Mouse (Mus musculus) spleen, postnatal 14 days (tissue): ENCODE data around the gene Lcn12.
A peak's percentile ranks its signal among the peaks of the same experiment; 100 is the strongest.

ENCODE experiments used
- DNase-seq, 2 experiments: peaks; one replicate each; pipeline ENCODE4 v3.0.0; 2021 to 2022; ENCODE audit warnings: low spot score in 2 of 2

Lcn12 gene

DNA sequence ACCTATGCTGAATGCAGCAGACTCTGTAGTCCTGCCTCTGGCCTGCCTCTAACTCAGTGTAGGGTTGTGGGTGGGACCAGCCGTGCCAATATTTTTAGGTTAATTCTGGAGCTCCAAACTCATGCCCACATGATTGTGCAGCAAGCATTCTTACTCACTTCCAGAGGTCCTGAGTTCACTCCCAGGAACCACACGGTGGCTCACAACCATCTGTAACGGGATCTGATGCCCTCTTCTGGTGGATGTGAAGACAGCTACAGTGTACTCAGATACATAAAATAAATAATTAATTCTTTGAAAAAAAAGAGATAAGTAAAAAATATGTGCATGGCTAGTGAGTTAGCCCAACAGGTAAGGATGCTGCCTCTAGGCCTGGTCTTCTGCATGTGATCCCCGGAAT is 2.8 kb upstream of the Lcn12 start:
- DNase-seq: no peak

DNA sequence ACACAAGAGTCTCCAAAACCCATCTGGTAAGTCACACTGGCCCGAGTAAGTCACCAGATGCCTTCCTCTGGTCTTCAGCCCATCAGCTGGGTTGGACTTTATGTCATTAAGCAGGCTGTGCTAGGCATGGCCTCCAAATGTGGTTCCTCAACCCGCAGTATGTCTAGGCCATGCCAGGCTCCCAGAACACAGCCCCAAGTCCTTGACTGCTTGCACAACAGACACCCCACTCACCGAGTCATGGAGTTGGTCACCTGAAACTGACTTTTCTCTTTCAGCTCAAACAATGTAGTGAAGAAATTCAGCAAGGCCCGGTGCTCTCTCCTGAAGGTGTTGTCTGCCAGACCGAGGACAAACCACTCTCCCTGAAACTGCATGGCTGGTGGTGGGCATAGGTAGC is 723 bp downstream of the Lcn12 start:
- DNase-seq: no peak

DNA sequence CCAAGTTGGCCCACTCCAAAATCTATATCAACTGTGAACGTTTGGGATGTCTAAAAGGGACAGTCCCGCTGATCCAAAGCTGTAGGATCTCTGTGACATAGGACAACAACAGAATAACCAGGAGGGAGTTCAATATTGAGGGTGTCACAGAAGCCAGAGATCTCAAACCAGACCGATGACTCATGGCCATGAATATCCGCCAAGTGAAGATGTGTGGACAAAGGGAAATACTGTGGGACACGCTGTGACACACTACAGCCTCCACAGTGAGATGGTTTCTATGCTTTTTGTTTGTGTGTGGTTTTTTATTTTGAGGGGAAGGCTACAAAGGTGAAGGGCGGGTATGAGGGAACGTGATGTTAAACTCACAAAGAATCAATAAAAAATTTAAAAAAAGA is 5.0 kb downstream of the Lcn12 start:
- DNase-seq: no peak

- DNase-seq: no peak
Measured at GRCm38 (mm10) chr2:25487965-25488670, 5.6 kb downstream of the Lcn12 start.

DNA sequence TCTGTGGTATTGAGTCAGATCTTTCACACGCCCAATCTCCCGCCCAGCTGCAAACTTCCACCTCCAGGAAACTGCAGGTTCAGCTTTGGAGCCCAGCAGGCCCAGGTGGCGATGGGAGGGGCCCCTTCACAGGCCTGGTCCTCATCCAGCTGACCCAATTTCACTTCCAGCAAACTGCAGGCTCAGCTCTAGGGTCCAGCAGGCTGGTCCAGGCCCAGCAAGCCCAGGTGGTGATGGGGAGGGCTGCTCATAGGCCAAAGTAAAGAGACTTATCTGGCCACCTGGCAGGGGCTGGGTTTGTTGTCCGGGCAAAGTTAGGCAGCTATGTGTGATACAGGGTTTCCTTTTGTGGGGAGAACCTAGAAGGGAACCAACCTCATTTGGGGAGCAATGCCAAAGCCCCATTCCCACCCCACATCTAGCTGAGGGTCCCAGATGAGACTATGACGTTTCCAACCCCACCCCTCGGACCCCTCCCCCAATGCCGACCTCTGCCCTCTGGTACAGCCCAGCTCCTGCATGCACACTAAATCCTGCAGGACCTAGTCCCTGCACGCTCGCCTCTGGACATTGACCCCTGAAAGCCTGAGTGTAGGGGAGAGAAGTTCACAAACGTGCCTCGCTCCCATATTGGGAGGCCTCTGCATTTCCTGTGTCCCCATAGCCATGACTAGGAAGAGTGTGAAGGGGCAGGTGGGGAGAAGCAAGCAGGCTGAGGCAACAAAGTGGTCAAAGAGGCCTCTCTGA is 8.6 kb downstream of the Lcn12 start:
- no peak for DNase-seq

DNA sequence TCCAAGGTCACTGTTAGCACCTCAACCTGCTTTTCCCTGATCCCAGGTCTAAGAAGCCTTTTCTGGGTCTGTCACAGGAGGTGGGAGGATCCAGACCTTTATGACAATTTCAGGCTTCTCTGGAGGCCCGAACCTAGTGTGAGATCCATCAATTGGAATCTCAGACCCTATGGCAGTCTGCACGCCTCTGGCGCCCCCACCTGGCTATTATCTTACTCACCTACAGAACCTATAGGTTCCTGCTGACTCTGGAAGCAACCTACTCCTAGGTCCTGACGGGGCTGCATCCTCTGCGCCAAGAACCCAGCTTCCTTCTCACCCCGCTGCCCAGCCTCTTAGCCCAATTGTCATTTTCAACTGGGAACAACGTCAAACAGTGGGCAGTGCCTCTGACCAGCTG is 10.7 kb downstream of the Lcn12 start:
- DNase-seq: peak; percentile 21 to 40

GRCm38 (mm10) chr2:25480541-25480940 is 13.2 kb downstream of the Lcn12 start:
- no peak for DNase-seq

- DNase-seq: no peak
Measured at GRCm38 (mm10) chr2:25479551-25480311, 14.0 kb downstream of the Lcn12 start.

GRCm38 (mm10) chr2:25477967-25478675 is 15.6 kb downstream of the Lcn12 start:
- DNase-seq: no peak

- no peak for DNase-seq
Measured at GRCm38 (mm10) chr2:25477541-25477940, 16.2 kb downstream of the Lcn12 start.

DNA sequence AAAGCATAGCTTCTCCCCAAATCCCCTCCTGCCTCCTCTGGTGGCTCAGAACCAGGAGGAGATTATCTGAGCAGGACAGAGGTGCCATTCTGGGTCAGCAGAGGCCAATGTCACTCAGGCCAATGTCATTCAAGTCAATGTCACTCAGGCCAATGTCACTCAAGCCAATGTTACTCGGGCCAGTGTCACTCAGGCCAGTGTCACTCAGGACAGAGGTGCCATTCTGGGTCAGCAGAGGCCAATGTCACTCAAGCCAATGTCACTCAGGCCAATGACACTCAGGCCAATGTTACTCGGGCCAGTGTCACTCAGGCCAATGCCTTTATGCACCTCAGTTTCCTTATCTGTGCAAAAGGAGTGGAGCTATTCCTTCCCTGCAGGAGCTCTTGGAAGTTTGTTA is 21.2 kb downstream of the Lcn12 start:
- no peak for DNase-seq

DNA sequence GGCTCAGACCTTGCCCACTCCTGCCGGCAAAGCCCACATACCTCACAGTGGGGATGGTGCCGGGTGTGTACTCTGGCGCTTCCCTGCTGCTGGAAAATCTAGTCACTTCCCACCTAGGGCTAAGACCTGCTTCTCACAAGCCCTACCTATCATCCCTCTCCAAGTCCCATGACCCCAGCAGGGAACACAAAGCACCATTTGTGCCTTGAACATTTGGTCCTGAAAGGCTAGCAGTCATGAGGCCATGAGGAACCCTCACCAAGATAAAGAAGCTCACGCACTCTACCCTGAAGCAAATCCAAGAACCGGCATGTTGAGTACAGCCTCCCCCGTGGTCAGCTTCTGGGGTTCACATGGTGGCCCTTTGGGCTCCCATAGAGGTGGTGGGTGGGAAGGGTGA is 23.7 kb downstream of the Lcn12 start, which contains the start of gene Ptgds:
Ptgds (minus strand) TSS at position 78 of the 400 bp plus-strand sequence.
- no peak for DNase-seq

DNA sequence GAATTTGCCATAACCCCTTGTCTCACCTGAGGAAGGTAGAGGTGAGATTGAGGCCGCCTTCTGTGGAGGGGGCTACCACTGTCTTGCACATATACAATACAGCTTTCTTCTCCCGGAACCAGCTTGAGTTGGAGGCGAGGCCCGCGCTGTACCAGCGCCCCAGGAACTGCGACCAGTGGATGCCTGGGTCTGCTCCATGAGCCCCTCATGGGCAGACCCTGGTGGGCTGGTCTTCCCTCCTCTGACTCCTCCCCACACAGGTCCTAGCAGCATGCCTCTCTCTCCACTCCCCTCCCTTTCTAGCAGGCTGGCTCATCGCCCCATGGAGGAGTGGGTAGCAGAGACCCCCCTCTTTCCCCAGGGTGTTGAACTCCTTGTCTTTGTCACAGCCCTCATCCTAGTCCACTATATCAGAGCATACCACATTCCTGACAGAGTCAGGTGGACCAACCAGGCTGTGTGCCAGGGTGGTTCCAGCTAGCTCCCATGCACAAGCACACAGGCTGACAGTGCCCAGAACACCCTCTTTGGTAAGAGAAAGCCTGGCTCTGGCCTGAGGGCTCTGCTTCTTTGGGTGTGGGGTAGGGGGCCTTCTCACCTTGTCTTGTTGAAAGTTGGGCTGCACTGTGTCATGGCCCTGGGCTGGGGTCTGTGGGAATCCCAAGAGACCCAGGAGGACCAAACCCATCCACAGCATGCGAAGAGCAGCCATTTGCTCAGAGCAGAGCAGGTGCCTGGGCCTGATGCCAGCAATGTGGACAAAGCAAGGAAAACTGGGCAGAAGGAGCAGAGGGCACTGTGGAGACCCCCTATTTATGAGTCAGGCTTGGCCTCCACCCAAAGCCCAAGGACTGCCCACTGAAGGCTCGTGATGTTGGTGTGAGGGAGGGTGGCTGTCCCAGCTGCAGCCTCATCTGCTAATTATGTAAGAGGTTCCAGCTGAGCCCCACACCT is 24.5 kb downstream of the Lcn12 start:
- no peak for DNase-seq

- no peak for DNase-seq
Measured at GRCm38 (mm10) chr2:25467606-25468303, 26.0 kb downstream of the Lcn12 start.

DNA sequence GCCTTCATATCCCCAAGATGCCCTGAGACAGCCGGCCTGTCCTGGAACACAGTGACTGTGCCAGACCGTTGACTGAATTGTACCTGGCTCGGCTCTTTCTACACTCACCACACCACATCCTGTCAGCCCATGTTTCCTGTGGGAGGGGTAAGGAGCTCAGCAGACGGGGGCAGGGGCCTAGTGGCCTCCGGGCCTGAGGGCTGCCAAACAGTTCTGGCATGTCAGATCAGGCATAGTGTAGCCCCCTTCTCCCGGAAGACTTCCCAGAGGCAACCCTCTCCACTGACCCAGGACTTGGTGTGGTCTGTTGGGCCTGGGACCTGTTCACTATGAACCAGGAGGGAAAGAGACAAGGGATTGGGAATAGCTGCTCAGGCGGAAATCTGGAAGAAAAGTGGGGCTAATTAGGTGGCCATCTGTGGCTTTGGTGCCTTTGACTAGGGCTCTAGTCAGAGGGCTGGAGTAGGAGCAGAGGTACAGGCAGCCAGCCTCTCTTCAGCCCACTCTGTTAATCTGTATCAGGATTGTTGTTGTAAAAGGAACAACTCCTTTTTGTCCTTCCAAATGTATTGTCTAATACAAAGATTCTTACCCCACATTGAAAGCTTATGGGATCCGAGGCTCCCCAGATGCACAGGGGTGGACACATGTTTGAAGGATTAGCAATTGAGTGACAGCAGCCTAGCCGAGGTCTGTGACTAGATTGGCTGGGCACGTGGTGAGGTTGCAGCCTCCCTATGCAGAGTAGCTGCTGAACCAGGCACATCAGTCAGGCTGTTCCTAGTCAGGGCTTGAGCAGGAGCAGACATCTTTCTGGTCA is 27.7 kb downstream of the Lcn12 start:
- DNase-seq: peak; percentile 30 to 51

GRCm38 (mm10) chr2:25465256-25465655 is 28.5 kb downstream of the Lcn12 start:
- DNase-seq: no peak

DNA sequence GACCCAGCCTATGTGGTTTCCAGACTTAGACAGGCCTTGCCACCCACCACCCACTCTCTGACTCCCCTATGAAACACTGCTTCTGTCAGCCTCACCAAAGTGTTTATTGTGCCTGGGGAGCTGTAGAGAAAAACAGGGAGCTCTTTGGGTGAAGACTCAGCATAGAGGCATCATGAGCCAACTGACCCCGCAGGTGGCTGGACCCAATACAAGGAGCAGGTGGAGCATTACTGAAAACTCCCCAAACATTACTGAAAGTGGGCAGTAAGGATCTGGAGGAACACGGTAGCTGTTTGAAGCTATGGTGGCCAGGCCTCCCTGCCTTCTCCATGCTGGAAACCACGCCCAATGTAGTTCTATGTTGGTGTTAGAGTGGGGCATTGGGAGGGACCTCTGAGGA is 30.1 kb downstream of the Lcn12 start:
- DNase-seq: no peak

DNA sequence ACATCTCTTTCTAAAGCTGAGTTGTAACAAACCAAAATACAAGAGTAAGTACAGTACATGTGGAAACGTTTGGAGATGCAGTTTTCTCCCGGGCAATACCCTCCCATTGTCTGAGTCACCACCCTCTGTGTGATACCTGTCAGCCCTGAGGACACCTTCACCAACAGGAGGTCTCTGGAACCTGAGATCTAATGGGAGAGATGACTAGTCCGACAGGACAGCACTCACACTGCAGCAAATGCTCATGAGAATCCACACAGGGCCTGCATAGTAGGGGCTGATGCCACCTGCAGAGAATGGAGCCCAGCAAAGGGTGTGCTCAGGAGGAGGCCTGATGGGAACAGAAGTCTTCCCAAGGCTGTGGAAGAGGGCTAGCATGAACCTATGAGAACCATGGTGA is 32.3 kb downstream of the Lcn12 start:
- no peak for DNase-seq
